Mouse (Mus musculus): ENCODE data around the gene Abcg8. TPM values are rescaled to one million over a fixed set of nuclear protein-coding genes. Genes with fewer than 3 reads are reported as not detected.

The Abcg8 gene
- polyA plus RNA-seq, 1 experiment from 2014 or later, result 0.35 TPM

GRCm38 (mm10) chr17:84687994-84688393, 11.9 kb downstream of the Abcg8 start:
- Histone ChIP-seq H3K9ac (ENCODE audit: low read depth, low read length) (no peak overlapping the region), H3K4me3 (ENCODE audit: low read length) (no peak overlapping the region), H3K27me3 (ENCODE audit: control insufficient read depth, insufficient read depth, low read length) (no peaks in the 10 kb centered on the region), H3K9me3 (ENCODE audit: control insufficient read depth, low read length) (no peaks in the 10 kb centered on the region), H3K36me3 (ENCODE audit: control insufficient read depth, insufficient read depth, low read length) (no peaks in the 10 kb centered on the region), H3K4me1 (ENCODE audit: control insufficient read depth, insufficient read depth, low read length) (peaks cover 6% of the 10 kb centered on the region; the same call in 1 of the 2 replicates), H3K27ac (ENCODE audit: low read depth, low read length) (no peak overlapping the region), H3K4me2 (replicated peaks; ENCODE audit: low read depth, low read length) (no peak overlapping the region)
- no peak for ATAC-seq (ENCODE audit: low FRiP score, low TSS enrichment)
- 73% methylated on average over 5 of the region's 5 CpGs for WGBS

GRCm38 (mm10) chr17:84688834-84689233, 12.7 kb downstream of the Abcg8 start:
- ATAC-seq (ENCODE audit: low FRiP score, low TSS enrichment), result no peak
- no peaks in the 10 kb centered on the region; the same call in 1 of the 2 replicates for H3K4me1 ChIP-seq (ENCODE audit: control insufficient read depth, insufficient read depth, low read length)
- no peak overlapping the region for H3K4me3 ChIP-seq (ENCODE audit: low read length)
- no peaks in the 10 kb centered on the region for H3K9me3 ChIP-seq (ENCODE audit: control insufficient read depth, low read length)
- H3K9ac ChIP-seq (ENCODE audit: low read depth, low read length), result no peak overlapping the region
- no peaks in the 10 kb centered on the region for H3K27me3 ChIP-seq (ENCODE audit: control insufficient read depth, insufficient read depth, low read length)
- H3K4me2 ChIP-seq (replicated peaks; ENCODE audit: low read depth, low read length), result no peak overlapping the region
- H3K36me3 ChIP-seq (ENCODE audit: control insufficient read depth, insufficient read depth, low read length), result no peaks in the 10 kb centered on the region
- H3K27ac ChIP-seq (ENCODE audit: low read depth, low read length), result no peak overlapping the region
- WGBS, result 88% methylated on average over 11 of the region's 11 CpGs

GRCm38 (mm10) chr17:84689316-84689715, 13.2 kb downstream of the Abcg8 start:
- no peak overlapping the region for H3K27ac ChIP-seq (ENCODE audit: low read depth, low read length)
- 79% methylated on average over 5 of the region's 5 CpGs for WGBS
- H3K36me3 ChIP-seq (ENCODE audit: control insufficient read depth, insufficient read depth, low read length), result no peaks in the 10 kb centered on the region
- no peaks in the 10 kb centered on the region for H3K4me1 ChIP-seq (ENCODE audit: control insufficient read depth, insufficient read depth, low read length)
- no peaks in the 10 kb centered on the region for H3K27me3 ChIP-seq (ENCODE audit: control insufficient read depth, insufficient read depth, low read length)
- no peak overlapping the region for H3K4me2 ChIP-seq (replicated peaks; ENCODE audit: low read depth, low read length)
- no peak for ATAC-seq (ENCODE audit: low FRiP score, low TSS enrichment)
- no peak overlapping the region for H3K4me3 ChIP-seq (ENCODE audit: low read length)
- H3K9ac ChIP-seq (ENCODE audit: low read depth, low read length), result no peak overlapping the region
- no peaks in the 10 kb centered on the region for H3K9me3 ChIP-seq (ENCODE audit: control insufficient read depth, low read length)

GRCm38 (mm10) chr17:84690111-84690510, 14.0 kb downstream of the Abcg8 start:
- no peak overlapping the region for H3K4me2 ChIP-seq (replicated peaks; ENCODE audit: low read depth, low read length)
- 58% methylated on average over 5 of the region's 5 CpGs for WGBS
- H3K27me3 ChIP-seq (ENCODE audit: control insufficient read depth, insufficient read depth, low read length), result no peaks in the 10 kb centered on the region
- ATAC-seq (ENCODE audit: low FRiP score, low TSS enrichment), result no peak
- no peaks in the 10 kb centered on the region for H3K4me1 ChIP-seq (ENCODE audit: control insufficient read depth, insufficient read depth, low read length)
- H3K27ac ChIP-seq (ENCODE audit: low read depth, low read length), result no peak overlapping the region
- no peak overlapping the region for H3K9ac ChIP-seq (ENCODE audit: low read depth, low read length)
- no peaks in the 10 kb centered on the region for H3K9me3 ChIP-seq (ENCODE audit: control insufficient read depth, low read length)
- no peak overlapping the region for H3K4me3 ChIP-seq (ENCODE audit: low read length)
- no peaks in the 10 kb centered on the region for H3K36me3 ChIP-seq (ENCODE audit: control insufficient read depth, insufficient read depth, low read length)

- 75% methylated on average over 2 of the region's 2 CpGs for WGBS
These were observed 17.6 kb downstream of the Abcg8 start for GRCm38 (mm10) chr17:84693741-84694140.

GRCm38 (mm10) chr17:84696537-84696936, 20.4 kb downstream of the Abcg8 start:
- Histone ChIP-seq H3K27me3 (ENCODE audit: control insufficient read depth, insufficient read depth, low read length) (no peaks in the 10 kb centered on the region), H3K36me3 (ENCODE audit: control insufficient read depth, insufficient read depth, low read length) (no peaks in the 10 kb centered on the region), H3K27ac (ENCODE audit: low read depth, low read length) (no peak overlapping the region), H3K4me1 (ENCODE audit: control insufficient read depth, insufficient read depth, low read length) (peaks cover 9% of the 10 kb centered on the region), H3K9me3 (ENCODE audit: control insufficient read depth, low read length) (no peaks in the 10 kb centered on the region), H3K4me2 (replicated peaks; ENCODE audit: low read depth, low read length) (no peak overlapping the region), H3K9ac (ENCODE audit: low read depth, low read length) (no peak overlapping the region), H3K4me3 (ENCODE audit: low read length) (no peak overlapping the region)
- 23% methylated on average over 6 of the region's 6 CpGs for WGBS
- ATAC-seq (ENCODE audit: low FRiP score, low TSS enrichment), result peak; percentile 41

More at GRCm38 (mm10) chr17:84693741-84694140, 17.6 kb downstream of the Abcg8 start:
- H3K36me3 ChIP-seq (ENCODE audit: control insufficient read depth, insufficient read depth, low read length), result no peaks in the 10 kb centered on the region
- no peaks in the 10 kb centered on the region for H3K9me3 ChIP-seq (ENCODE audit: control insufficient read depth, low read length)
- H3K4me1 ChIP-seq (ENCODE audit: control insufficient read depth, insufficient read depth, low read length), result peaks cover 9% of the 10 kb centered on the region
- H3K27ac ChIP-seq (ENCODE audit: low read depth, low read length), result no peak overlapping the region
- H3K4me2 ChIP-seq (replicated peaks; ENCODE audit: low read depth, low read length), result no peak overlapping the region
- no peak for ATAC-seq (ENCODE audit: low FRiP score, low TSS enrichment)
- no peaks in the 10 kb centered on the region for H3K27me3 ChIP-seq (ENCODE audit: control insufficient read depth, insufficient read depth, low read length)
- H3K9ac ChIP-seq (ENCODE audit: low read depth, low read length), result no peak overlapping the region
- no peak overlapping the region for H3K4me3 ChIP-seq (ENCODE audit: low read length)

GRCm38 (mm10) chr17:84698727-84699126, 22.6 kb downstream of the Abcg8 start:
- ATAC-seq (ENCODE audit: low FRiP score, low TSS enrichment), result 0 out of 2 replicates have a peak, but pooled peaks have one; percentile 36
- no peaks in the 10 kb centered on the region for H3K27me3 ChIP-seq (ENCODE audit: control insufficient read depth, insufficient read depth, low read length)
- 23% methylated on average over 5 of the region's 5 CpGs for WGBS
- no peak overlapping the region for H3K4me3 ChIP-seq (ENCODE audit: low read length)
- H3K4me1 ChIP-seq (ENCODE audit: control insufficient read depth, insufficient read depth, low read length), result peaks cover 13% of the 10 kb centered on the region
- no peak overlapping the region for H3K27ac ChIP-seq (ENCODE audit: low read depth, low read length)
- H3K9me3 ChIP-seq (ENCODE audit: control insufficient read depth, low read length), result no peaks in the 10 kb centered on the region
- H3K9ac ChIP-seq (ENCODE audit: low read depth, low read length), result no peak overlapping the region
- no peaks in the 10 kb centered on the region for H3K36me3 ChIP-seq (ENCODE audit: control insufficient read depth, insufficient read depth, low read length)
- no peak overlapping the region for H3K4me2 ChIP-seq (replicated peaks; ENCODE audit: low read depth, low read length)

- ATAC-seq (ENCODE audit: low FRiP score, low TSS enrichment), result 0 out of 2 replicates have a peak, but pooled peaks have one; percentile 20
- no peak overlapping the region for H3K27ac ChIP-seq (ENCODE audit: low read depth, low read length)
- no peak overlapping the region for H3K4me3 ChIP-seq (ENCODE audit: low read length)
- no peaks in the 10 kb centered on the region for H3K9me3 ChIP-seq (ENCODE audit: control insufficient read depth, low read length)
- no peak overlapping the region for H3K9ac ChIP-seq (ENCODE audit: low read depth, low read length)
- H3K27me3 ChIP-seq (ENCODE audit: control insufficient read depth, insufficient read depth, low read length), result no peaks in the 10 kb centered on the region
- H3K4me2 ChIP-seq (replicated peaks; ENCODE audit: low read depth, low read length), result no peak overlapping the region
- 76% methylated on average over 4 of the region's 4 CpGs for WGBS
- H3K36me3 ChIP-seq (ENCODE audit: control insufficient read depth, insufficient read depth, low read length), result peaks cover 43% of the 10 kb centered on the region
- peaks cover 4% of the 10 kb centered on the region; the same call in 1 of the 2 replicates for H3K4me1 ChIP-seq (ENCODE audit: control insufficient read depth, insufficient read depth, low read length)
These were observed 31.3 kb downstream of the Abcg8 start for GRCm38 (mm10) chr17:84707407-84707806.

GRCm38 (mm10) chr17:84708818-84709217, 32.7 kb downstream of the Abcg8 start:
- Histone ChIP-seq H3K9ac (ENCODE audit: low read depth, low read length) (no peak overlapping the region), H3K27ac (ENCODE audit: low read depth, low read length) (no peak overlapping the region), H3K27me3 (ENCODE audit: control insufficient read depth, insufficient read depth, low read length) (no peaks in the 10 kb centered on the region), H3K4me3 (ENCODE audit: low read length) (no peak overlapping the region), H3K4me2 (replicated peaks; ENCODE audit: low read depth, low read length) (no peak overlapping the region), H3K4me1 (ENCODE audit: control insufficient read depth, insufficient read depth, low read length) (no peaks in the 10 kb centered on the region), H3K9me3 (ENCODE audit: control insufficient read depth, low read length) (no peaks in the 10 kb centered on the region), H3K36me3 (ENCODE audit: control insufficient read depth, insufficient read depth, low read length) (peaks cover 46% of the 10 kb centered on the region)
- 86% methylated on average over 7 of the region's 7 CpGs for WGBS
- no peak for ATAC-seq (ENCODE audit: low FRiP score, low TSS enrichment)
